Mouse (Mus musculus) ES-Bruce4 (cell line): ENCODE measurements around the gene Gar1.

Experiments used
- CTCF ChIP-seq: IDR thresholded peaks from one replicate; pipeline ENCODE4 v1.8.1; 2011; ENCODE audit warnings: low read depth, low read length
- EP300 ChIP-seq: IDR thresholded peaks from 2 replicates; pipeline ENCODE4 v1.6.1; 2011; ENCODE audit warnings: low read depth, low read length; ENCODE audit not compliant: insufficient read depth
- POLR2A ChIP-seq: IDR thresholded peaks from one replicate; pipeline ENCODE4 v1.8.1; 2011; ENCODE audit warnings: low read length; ENCODE audit not compliant: insufficient read depth

GRCm38 (mm10) chr3:129799011-129799410, 32.2 kb downstream of the Gar1 start:
- TF ChIP-seq CTCF (no peak), POLR2A (no peak), EP300 (no peak)
